Mouse (Mus musculus): ENCODE measurements at regions not wholly inside any gene's neighbourhood (a gene's known extent, or its start where the extent isn't known, plus 50 kb on each side); places are given as distances from the start of the nearest gene placed in this dataset.

DNA sequence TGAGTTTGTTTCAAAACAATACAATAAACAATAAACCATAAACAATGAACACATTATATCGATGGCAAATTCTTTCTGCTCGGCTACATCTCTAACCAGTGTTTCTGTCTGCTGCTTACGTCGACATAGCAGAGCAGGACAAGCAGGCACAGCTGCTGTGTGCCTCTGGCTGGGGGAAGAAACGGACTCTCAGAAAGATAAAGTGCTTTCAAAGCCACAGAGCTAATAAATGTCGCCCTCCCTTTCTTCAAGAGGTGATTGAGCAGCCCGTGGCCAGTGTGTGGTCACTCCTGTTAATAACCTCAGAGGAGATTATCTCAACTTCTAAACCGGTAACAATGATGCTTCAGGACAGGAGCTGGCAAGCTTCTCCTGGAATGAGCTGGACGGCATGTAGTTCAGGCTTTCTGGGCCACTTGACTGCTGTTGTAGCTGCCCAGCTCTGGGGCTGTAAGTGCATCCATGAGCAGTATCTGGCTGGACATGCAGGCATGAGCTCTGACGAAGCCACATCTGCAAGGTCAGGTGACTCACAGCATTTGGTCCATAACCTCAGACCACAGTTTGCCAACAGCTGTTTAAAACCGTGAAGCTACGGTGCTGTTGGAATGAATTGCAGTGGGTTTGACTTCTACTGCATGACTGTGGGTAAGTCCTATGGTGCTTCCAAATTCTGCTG lies 55.6 kb downstream of the Evx1 start:
- no peak for DNase-seq (ENCODE audit: low read depth, low spot score)

DNA sequence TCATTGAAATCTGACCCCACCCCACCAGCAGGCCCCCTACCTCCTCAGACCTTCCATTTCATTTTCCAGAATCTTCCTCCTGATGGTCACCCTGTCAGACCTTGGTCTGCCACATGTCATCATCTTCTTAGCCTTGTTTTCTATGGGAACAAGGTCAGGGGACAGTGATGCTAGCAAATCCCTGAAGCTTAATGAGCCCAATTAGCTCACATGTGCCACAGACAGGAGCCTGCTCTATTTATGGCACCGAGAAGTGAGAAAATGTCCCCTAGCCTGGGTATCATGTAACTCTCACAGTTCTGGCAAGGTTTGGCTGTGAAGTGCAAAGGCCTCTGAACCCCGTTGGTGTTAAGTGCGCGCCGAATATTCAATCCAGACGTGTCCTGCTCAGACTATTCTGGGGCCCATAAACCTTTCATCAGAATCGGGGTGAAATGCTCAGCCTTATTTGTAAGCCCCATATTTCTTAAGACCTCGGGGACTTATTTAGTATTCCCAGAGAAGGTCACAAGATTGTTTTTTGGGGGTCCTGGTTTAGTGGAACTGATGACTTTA lies 57.6 kb downstream of the Evx1 start:
- DNase-seq (ENCODE audit: low read depth, low spot score) = no peak

- DNase-seq (ENCODE audit: low read depth, low spot score) = no peak
These were observed 65.8 kb downstream of the Evx1 start for GRCm38 (mm10) chr6:52379146-52379545.

DNA sequence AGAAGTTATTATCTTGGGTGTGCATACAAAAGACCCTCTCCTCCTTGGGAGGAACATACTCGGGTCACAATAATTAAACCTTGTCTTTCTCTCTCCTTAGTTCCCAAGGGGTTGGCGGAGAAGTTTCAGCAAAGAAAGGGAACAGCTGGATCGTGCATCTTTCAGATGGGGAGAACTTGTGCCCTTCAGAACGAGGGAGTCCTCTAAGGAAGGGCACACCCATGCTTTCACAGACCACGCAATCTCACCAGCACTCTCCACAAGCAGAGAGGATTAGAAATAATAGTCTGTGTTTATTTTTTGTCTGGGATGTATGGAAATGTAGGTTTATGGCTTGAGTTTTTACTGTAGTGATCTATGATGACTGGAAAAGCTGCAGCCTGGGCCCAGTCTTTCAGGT lies 66.3 kb downstream of the Evx1 start:
- DNase-seq (ENCODE audit: low read depth, low spot score) = no peak

GRCm38 (mm10) chr6:52385044-52385443 lies 71.7 kb downstream of the Evx1 start:
- no peak for DNase-seq (ENCODE audit: low read depth, low spot score)

- DNase-seq (ENCODE audit: low read depth, low spot score) = no peak
These were observed 88.1 kb downstream of the Evx1 start for GRCm38 (mm10) chr6:52401404-52401803.

GRCm38 (mm10) chr6:52409991-52410390 lies 96.7 kb downstream of the Evx1 start:
- no peak for DNase-seq (ENCODE audit: low read depth, low spot score)

- no peak for DNase-seq (ENCODE audit: low read depth, low spot score)
These were observed 97.4 kb downstream of the Evx1 start for GRCm38 (mm10) chr6:52410711-52411110.

DNA sequence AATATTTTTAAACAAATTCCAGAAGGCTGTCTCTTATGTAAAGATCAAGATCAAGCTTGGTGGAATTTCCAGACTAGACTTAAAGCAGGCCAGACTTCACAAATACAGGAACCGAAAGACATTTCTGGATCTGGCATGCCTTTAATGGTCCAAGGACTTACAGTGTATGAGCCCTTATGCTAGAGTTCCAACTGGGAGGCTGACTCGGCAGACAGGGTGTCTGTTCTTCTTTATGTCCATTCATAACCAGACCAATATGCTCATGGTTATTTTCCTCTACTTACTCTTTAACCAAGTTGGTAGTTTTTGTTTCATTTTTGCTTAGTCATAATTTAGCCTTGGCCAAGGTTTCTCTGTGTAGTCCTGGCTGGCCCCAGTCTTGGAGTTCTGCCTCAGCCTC lies 98.0 kb downstream of the Evx1 start:
- DNase-seq (ENCODE audit: low read depth, low spot score) = no peak

DNA sequence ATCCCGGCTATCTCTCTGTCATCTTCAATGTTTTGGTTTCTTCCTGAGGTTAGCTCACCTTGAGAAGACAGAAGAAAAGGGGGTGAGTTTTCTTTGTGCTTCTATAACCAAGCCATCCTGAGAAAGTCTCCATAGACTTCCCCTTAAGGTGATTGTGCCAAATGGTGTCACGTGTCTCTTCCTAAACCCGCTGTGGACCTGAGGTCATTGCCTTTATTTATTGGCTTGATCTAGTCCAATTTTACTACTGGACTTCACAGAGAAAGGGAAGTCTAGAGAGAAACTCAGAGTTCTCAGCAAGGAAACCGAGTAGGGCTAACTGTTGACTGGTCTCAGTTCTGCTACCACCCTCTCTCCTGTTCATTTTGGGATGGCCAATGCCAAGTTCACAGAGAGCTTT lies 100.3 kb downstream of the Evx1 start:
- DNase-seq (ENCODE audit: low read depth, low spot score) = no peak

- DNase-seq (ENCODE audit: low read depth, low spot score) = no peak
These were observed 102.1 kb downstream of the Evx1 start for GRCm38 (mm10) chr6:52415341-52415946.

- no peak for DNase-seq (ENCODE audit: low read depth, low spot score)
These were observed 103.2 kb downstream of the Evx1 start for GRCm38 (mm10) chr6:52416491-52416890.

DNA sequence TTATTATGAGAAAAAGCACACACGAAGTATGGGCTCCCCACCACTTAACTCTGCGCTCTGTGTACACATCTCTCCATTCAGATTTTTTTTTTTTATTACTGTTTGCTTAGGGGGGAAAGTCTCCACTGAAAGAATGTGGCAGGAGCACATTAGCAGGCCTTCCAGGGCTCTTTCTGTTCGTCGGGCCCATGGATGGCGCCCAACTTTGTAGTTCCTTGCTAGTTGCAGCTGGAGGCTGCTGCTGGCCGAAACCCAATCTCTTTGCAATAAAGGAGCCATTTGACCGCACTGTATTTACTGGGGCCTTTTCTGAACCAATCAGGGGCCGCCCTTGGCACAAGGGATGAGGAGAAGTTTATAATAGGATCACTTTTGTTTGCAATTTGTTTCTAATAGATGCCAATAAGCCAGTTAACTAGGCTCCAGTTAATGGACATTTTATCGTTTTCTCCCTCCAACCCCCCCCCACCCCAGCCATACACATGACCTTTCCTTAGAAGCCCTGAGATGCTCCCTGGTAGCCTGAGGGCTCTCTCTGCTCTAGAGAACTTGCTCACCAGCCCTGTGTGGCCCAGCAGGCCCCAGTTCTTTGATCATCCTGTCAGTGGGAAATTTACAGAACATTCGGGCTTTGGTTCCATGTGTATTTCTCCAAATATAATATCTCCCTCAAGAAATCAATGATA lies 104.3 kb downstream of the Evx1 start:
- peak; percentile 16 for DNase-seq (ENCODE audit: low read depth, low spot score)

GRCm38 (mm10) chr6:52418451-52419170 lies 105.3 kb downstream of the Evx1 start:
- no peak for DNase-seq (ENCODE audit: low read depth, low spot score)

DNA sequence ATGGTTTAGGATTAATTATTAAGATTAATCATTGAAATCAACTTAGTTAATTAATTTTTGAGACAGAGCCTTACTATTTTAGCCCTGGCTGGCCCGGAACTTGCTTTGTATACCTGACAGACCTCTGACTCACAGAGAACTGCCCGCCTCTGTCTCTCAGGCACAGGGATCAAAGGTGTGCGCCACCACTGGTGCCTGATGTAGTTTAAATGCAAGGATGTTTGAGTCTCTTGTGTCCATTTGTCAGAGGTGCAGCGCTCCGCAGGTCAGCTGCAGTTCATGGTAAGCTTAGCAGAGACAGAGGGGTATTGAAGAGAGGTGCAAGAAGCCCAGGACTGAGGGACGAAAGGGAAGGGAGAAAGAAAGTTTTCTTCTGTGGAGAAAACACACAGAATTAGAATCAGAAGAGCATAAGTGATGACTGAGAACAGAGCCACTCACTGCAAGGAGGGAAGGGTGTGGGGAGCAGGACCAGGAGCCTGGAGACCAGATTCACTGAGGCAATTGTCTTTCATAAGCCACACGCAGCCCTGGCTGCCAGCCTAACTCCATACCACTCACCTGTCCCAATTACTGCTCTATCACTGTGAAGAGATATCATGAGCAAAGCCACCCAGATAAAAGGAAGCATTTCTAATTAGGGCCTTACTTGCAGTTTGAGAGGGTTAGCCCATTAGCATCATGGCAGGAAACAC lies 107.1 kb downstream of the Evx1 start:
- DNase-seq (ENCODE audit: low read depth, low spot score) = no peak

DNA sequence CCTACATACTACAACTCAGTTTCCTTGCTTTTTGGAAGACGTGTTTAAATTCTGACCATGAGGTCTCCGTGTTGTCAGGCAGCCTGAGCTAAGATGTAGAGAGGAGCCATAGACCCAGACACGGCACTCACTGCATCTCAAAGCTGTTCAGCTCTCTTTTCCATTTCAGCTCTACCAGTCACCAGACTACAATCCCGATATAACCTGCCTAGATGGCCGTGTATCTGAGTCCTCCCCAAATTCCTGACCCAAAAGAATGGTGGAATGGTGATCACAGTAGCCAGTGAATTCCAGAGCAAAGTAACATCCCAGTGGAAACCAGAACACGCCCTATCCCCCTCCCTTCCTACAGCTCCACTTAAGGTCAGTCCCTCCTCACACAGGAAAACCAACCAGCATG lies 108.5 kb downstream of the Evx1 start:
- no peak for DNase-seq (ENCODE audit: low read depth, low spot score)

DNA sequence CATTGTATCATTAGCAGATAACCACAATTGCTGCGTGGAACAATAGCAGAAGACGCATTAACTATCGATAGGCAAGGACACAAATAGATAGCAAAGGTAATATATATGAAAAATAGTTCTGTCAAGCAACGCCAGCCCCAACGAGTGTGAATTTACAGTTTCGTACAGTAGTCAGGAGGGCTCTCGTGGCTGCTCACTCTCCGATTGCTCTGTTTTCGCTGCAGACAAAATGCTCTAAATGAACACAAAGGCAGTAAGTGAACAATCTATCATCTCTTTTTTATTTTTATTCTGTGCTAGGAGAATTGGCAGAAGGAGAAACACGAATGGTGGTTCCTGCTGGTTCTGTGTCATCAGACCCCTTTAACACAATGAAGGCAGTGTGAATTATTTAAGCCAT lies 109.4 kb downstream of the Evx1 start:
- no peak for DNase-seq (ENCODE audit: low read depth, low spot score)

GRCm38 (mm10) chr6:52423581-52424107 lies 110.3 kb downstream of the Evx1 start:
- DNase-seq (ENCODE audit: low read depth, low spot score) = no peak

DNA sequence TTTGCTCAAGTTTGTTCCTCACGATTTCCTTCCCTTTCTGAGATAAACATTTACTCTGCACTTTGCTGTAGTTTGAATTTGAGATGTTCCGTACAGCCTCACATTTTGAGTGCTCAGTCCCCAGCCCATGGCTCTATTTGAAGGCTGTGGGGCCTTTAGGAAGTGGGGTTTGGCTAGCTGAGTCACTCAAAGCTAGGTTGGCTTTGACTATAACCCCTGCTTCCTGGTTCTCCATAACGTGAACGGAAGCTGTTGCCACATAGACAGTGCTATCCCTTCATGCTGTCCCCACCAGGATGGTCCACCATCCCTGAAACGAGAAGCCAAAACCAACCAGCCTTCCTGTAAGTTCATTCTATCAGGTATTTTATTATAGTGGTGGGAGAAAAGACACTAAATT lies 111.1 kb downstream of the Evx1 start:
- no peak for DNase-seq (ENCODE audit: low read depth, low spot score)

- DNase-seq (ENCODE audit: low read depth, low spot score) = no peak
These were observed 111.8 kb downstream of the Evx1 start for GRCm38 (mm10) chr6:52425082-52425481.

- DNase-seq (ENCODE audit: low read depth, low spot score) = peak; percentile 15
These were observed 115.3 kb downstream of the Evx1 start for GRCm38 (mm10) chr6:52428489-52429203.
